Mouse (Mus musculus) limb, embryonic 13.5 days (tissue): ENCODE data around the gene Muc3a. TPM values are rescaled to one million over a fixed set of nuclear protein-coding genes. Genes with fewer than 3 reads are reported as not detected.

ENCODE experiments used
- ATAC-seq: fragments of 200-750 bp; cut with Nextera tagmentation; 2 replicates; pipeline ENCODE4 v1.8.0; 2017; ENCODE audit warnings: low read depth, moderate number of reproducible peaks, moderate TSS enrichment; ENCODE audit not compliant: low FRiP score
- H3K27ac ChIP-seq: fragments of 300-500 bp; sonication (generic); 2 replicates; pipeline ENCODE4 v1.5.1; 2015; ENCODE audit warnings: inconsistent platforms, mild to moderate bottlenecking, moderate library complexity
- H3K27me3 ChIP-seq: fragments of 300-500 bp; sonication (generic); 2 replicates; pipeline ENCODE4 v1.6.1; 2015; ENCODE audit warnings: mild to moderate bottlenecking, inconsistent platforms
- H3K36me3 ChIP-seq: fragments of 300-500 bp; sonication (generic); 2 replicates; pipeline ENCODE4 v1.6.1; 2015; ENCODE audit warnings: inconsistent platforms, mild to moderate bottlenecking, moderate library complexity
- H3K4me1 ChIP-seq: fragments of 300-500 bp; sonication (generic); 2 replicates; pipeline ENCODE4 v1.6.1; 2015; ENCODE audit warnings: inconsistent platforms
- H3K4me2 ChIP-seq: fragments of 300-500 bp; sonication (generic); replicated peaks from 2 replicates; pipeline ENCODE4 v1.6.1; 2015; ENCODE audit warnings: inconsistent platforms, mild to moderate bottlenecking, moderate library complexity
- H3K4me3 ChIP-seq: fragments of 300-500 bp; sonication (generic); 2 replicates; pipeline ENCODE4 v1.5.1; 2015; ENCODE audit warnings: moderate library complexity, mild to moderate bottlenecking, inconsistent platforms
- H3K9ac ChIP-seq: fragments of 300-500 bp; sonication (generic); 2 replicates; pipeline ENCODE4 v1.6.1; 2015; ENCODE audit warnings: mild to moderate bottlenecking, inconsistent platforms
- H3K9me3 ChIP-seq: fragments of 300-500 bp; sonication (generic); 2 replicates; pipeline ENCODE4 v1.6.1; 2016; ENCODE audit warnings: inconsistent platforms
- WGBS: fragments of 180-500 bp; shearing (Covaris S2); methylation state at CpG from one replicate; pipeline ENCODE4 v1.1.7; 2015; 5-methylcytosine and 5-hydroxymethylcytosine counted together
- polyA plus RNA-seq: library from polyadenylated mRNA; unstranded; fragments of >200 nt; fragmentation: Nextera tagmentation; extraction: Ambion mirVana; gene quantifications from 2 replicates; pipeline ENCODE4 v1.2.1, GENCODE M21; 2015

Gene Muc3a
- polyA plus RNA-seq, 1 experiment from 2014 or later = not detected

DNA sequence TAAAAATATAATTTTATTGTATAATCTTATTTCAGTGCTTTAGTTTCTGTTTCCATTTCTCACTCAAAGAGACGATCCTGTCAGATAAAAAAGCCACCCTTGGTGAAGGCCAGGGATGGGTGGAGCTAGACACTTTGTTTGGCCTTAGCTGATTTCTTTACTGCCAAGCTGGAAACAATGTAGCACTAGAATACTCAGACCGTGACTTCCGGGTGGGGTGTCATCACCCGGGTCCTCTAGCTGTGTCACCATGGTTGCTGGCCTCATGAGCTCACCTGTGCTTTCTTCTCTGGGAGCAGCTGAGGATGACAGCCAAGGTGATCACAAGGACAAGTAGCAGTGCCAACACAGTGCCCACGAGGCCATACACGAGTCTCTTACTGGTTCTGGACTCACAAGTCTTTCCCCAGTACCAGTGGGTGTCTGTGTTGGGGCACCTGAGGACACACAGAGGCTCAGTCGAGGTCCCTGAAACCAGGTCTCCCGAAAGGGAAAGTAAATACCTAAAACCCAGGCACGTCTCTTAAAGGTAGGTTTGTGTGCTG, 41.3 kb downstream of the Muc3a start:
- no peaks in the 10 kb centered on the region for H3K36me3 ChIP-seq
- WGBS = 84% methylated on average over 9 of the region's 9 CpGs
- H3K27me3 ChIP-seq = no peaks in the 10 kb centered on the region

DNA sequence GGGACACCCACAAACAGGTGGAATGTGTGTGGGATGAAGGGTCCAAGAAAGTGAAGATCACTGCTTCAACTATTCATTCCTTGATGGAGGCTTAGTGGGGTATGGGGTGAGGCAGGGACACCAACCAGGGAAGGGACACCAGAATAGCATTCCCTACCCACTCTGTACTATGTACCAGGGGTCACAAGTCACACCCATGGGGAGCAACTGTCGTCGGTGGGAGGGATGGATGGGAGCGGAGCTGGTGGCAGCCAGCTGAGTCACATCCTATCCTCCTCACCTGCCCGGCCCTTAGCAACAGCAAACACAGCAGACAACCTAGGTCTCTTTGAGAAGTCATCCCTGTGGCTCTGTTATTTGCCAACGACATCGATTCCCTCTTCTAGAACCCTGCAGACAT, 44.6 kb downstream of the Muc3a start:
- Histone ChIP-seq H3K9ac (no peak overlapping the region), H3K36me3 (no peaks in the 10 kb centered on the region), H3K27ac (no peak overlapping the region), H3K9me3 (no peaks in the 10 kb centered on the region), H3K27me3 (no peaks in the 10 kb centered on the region; the same call in 1 of the 2 replicates), H3K4me1 (no peaks in the 10 kb centered on the region), H3K4me3 (no peak overlapping the region), H3K4me2 (no peak overlapping the region)
- 65% methylated on average over 6 of the region's 6 CpGs for WGBS
- no peak for ATAC-seq

More for the DNA sequence above, 41.3 kb downstream of the Muc3a start:
- no peaks in the 10 kb centered on the region for H3K9me3 ChIP-seq
- ATAC-seq = no peak
- H3K4me2 ChIP-seq = no peak overlapping the region
- no peak overlapping the region for H3K27ac ChIP-seq
- H3K4me3 ChIP-seq = no peak overlapping the region
- H3K9ac ChIP-seq = no peak overlapping the region
- H3K4me1 ChIP-seq = no peaks in the 10 kb centered on the region

DNA sequence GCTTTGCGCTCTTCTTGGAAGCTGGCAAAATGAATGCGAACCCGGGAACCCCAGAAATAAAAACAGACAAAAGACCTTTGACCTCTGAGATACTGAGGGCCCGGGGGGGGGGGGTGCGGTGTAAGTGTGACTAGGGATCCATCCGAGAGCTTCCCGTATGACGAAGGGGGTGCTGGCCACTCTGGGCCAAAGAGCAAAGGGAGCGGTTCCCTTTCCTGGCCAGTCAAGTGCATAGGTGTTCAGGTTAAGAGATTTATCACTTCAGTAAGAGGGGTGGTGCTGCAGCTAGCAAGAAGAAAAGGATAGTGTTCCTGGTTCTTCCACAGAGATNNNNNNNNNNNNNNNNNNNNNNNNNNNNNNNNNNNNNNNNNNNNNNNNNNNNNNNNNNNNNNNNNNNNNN, 46.2 kb downstream of the Muc3a start:
- no peak for ATAC-seq
- no peaks in the 10 kb centered on the region; the same call in 1 of the 2 replicates for H3K27me3 ChIP-seq
- H3K4me2 ChIP-seq = no peak overlapping the region
- H3K4me1 ChIP-seq = no peaks in the 10 kb centered on the region
- no peak overlapping the region for H3K4me3 ChIP-seq
- 77% methylated on average over 9 of the region's 9 CpGs for WGBS
- H3K9ac ChIP-seq = no peak overlapping the region
- no peaks in the 10 kb centered on the region for H3K36me3 ChIP-seq
- no peak overlapping the region for H3K27ac ChIP-seq
- H3K9me3 ChIP-seq = no peaks in the 10 kb centered on the region

GRCm38 (mm10) chr5:137161853-137162252, 50.3 kb downstream of the Muc3a start:
- 79% methylated on average over 4 of the region's 4 CpGs for WGBS
- ATAC-seq = no peak
- no peak overlapping the region for H3K27ac ChIP-seq
- H3K4me2 ChIP-seq = no peak overlapping the region
- no peaks in the 10 kb centered on the region; the same call in 1 of the 2 replicates for H3K27me3 ChIP-seq
- H3K36me3 ChIP-seq = no peaks in the 10 kb centered on the region
- H3K4me3 ChIP-seq = no peak overlapping the region
- H3K4me1 ChIP-seq = no peaks in the 10 kb centered on the region
- H3K9me3 ChIP-seq = peaks cover 8% of the 10 kb centered on the region
- H3K9ac ChIP-seq = no peak overlapping the region

DNA sequence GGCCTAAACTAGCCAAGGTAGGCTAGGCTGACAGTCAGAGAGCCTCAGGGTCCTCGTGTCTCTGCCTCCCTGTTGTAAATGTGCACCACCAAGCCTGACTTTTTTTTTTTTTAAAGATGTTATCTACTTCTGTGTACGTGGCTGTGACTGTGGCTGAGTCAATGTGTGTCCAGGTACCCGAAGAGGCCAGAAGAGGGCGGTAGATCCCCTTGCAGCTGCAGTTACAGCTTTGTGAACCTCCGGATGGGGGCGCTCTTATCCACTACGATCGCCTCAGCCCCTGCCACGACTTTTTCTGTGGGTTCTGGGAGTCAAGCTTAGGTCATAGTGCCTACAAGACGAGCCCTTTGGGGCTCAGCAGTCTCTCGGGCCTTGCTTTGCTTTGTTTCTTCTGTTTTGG, 52.7 kb downstream of the Muc3a start:
- H3K4me3 ChIP-seq = no peak overlapping the region
- no peaks in the 10 kb centered on the region for H3K36me3 ChIP-seq
- no peak overlapping the region for H3K4me2 ChIP-seq
- no peaks in the 10 kb centered on the region for H3K27me3 ChIP-seq
- no peak overlapping the region for H3K9ac ChIP-seq
- WGBS = 31% methylated on average over 11 of the region's 11 CpGs
- ATAC-seq = no peak
- no peaks in the 10 kb centered on the region for H3K4me1 ChIP-seq
- H3K27ac ChIP-seq = no peak overlapping the region
- H3K9me3 ChIP-seq = peaks cover 10% of the 10 kb centered on the region

Other genes with a start within 250 kb of the Muc3a start
- gene Cldn15, start 245.8 kb downstream of the Muc3a start, polyA plus RNA-seq = 0.10 and 0.20 TPM in 2 replicates
- gene Plod3, start 225.4 kb downstream of the Muc3a start, polyA plus RNA-seq = 63.1 and 65.1 TPM in 2 replicates
- gene Znhit1, start 224.4 kb downstream of the Muc3a start, polyA plus RNA-seq = 111 and 120 TPM in 2 replicates
- 0.08 and 0.11 TPM in 2 replicates for gene Vgf, start 186.0 kb downstream of the Muc3a start, polyA plus RNA-seq
- gene Ap1s1, start 166.3 kb downstream of the Muc3a start, polyA plus RNA-seq = 156 and 159 TPM in 2 replicates
- 0.28 and 0.83 TPM in 2 replicates for gene Serpine1, start 140.1 kb downstream of the Muc3a start, polyA plus RNA-seq
- 6.9 and 7.5 TPM in 2 replicates for gene Trim56, start 96.2 kb downstream of the Muc3a start, polyA plus RNA-seq
- not detected in 2 replicates for gene Muc3, start 63.1 kb downstream of the Muc3a start, polyA plus RNA-seq
- 17.2 and 18.3 TPM in 2 replicates for gene Ache, start 75.1 kb upstream of the Muc3a start, polyA plus RNA-seq
- 8.4 and 9.6 TPM in 2 replicates for gene Ufsp1, start 82.2 kb upstream of the Muc3a start, polyA plus RNA-seq
- 141 and 149 TPM in 2 replicates for gene Srrt, start 95.3 kb upstream of the Muc3a start, polyA plus RNA-seq
- 104 and 107 TPM in 2 replicates for gene Trip6, start 102.0 kb upstream of the Muc3a start, polyA plus RNA-seq
- gene Slc12a9, start 121.2 kb upstream of the Muc3a start, polyA plus RNA-seq = 17.2 and 17.9 TPM in 2 replicates
- 76.5 and 82.3 TPM in 2 replicates for gene Ephb4, start 137.7 kb upstream of the Muc3a start, polyA plus RNA-seq